Mouse (Mus musculus) T-helper 1 cell (primary cell): ENCODE measurements at regions not wholly inside any gene's neighbourhood (a gene's known extent, or its start where the extent isn't known, plus 50 kb on each side); places are given as distances from the start of the nearest gene placed in this dataset.

Experiments
- in situ Hi-C: fragments of 300-600 bp; cut with MboI, MseI; formaldehyde crosslinking; loops from one replicate; pipeline ENCODE4 v1.15.1; 2025; ENCODE audit warnings: high pct_unique_total_duplicates

DNA sequence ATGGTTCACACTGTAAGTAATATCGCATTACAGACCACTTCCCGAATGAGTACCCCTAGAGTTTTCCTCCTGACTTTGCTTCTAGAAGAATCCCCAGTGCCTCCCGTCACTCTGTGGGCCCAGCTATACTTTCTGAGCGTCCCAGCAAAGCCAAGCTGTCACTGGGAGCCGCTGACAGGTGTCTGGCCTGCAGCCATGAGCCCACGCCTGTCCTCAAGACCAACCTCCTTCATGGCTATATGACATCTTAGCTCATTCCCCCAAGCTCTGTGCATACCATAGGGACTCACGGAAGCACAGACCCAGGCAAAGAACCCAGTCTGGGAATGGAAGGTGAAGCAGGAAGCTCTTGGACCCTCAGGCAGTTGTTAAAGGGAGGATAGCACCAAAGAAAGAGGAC is 55.3 kb upstream of the Rgma start:
- in situ Hi-C loops: no loop called here

DNA sequence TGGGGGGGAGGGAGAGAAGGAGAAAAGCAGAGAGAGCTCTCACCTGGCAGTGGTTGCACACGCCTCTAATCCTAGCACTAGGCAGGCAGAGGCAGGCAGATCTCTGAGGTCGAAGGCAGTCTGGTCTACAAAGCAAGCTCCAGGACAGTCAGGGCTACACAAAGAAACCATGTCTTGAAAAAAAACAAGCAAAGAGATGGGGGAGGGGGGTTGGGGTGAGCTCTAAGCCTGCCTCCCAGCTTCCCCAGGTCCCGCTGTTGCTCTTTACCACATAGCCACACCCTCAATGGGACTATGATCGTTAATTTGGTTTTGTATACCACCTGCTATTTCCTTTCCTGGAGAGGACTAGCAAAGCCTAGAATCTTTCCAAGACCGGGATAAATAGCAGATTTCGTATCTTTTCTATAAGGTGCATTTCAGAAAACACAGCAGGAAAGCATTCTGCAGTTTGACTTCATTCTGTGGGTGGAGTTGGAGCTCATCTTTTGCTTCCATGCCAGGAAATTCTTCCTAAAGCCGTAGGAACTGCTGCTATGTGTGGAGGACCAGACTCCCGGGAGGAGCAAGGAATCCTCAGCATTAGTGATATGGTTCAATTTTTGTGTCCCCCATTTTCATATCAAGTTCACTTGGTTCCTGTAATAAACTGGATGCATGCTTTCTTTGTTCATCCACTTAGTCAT is 52.7 kb upstream of the Rgma start:
- in situ Hi-C loops: no loop called here

DNA sequence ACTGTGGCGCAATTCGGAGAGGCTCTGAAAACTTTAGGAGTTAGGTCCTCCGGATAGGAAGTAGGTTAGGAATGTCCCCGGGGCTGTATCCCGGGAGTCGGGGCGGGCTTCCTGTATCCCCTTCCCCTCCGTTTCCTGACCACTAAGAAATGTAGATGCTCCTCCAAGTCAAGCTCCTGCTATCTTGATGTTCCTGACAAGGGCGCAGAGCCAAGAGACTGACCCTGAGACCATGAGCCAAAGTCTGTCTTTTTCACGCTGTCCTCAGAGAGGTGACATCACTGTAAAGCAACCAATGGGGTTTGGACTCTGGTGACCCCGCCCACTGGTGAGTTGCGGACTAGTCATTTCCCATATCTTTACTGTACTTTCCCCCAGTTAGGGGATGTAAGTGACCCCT is 51.8 kb upstream of the Rgma start:
- in situ Hi-C loops: no loop called here

DNA sequence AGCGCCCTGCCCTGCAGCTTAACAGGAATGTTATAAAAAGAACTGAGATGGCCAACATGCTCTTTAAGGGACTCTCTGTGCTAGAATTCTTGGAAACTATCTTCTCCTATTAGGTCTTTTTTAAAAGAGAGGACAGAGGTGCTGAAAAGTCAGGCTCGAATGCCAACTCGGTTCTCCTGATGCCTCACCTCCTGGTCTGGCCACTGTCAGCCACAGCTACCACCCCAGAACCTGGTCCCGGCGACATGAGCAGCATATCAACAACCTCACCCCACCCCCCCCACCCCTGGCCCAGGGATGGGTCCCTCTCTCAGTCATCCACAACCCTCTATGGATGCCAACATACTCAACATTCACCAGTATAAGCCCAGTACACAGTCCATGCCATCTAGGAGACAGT is 49.8 kb upstream of the Rgma start:
- in situ Hi-C loops: no loop called here
